Mouse (Mus musculus) heart, postnatal 0 days (tissue): Measurements from ENCODE around the gene Fgd6.

ENCODE experiments used
- CTCF ChIP-seq: IDR thresholded peaks from 2 replicates; pipeline ENCODE4 v1.5.1; 2016; ENCODE audit warnings: antibody characterized with exemption, control low read depth, low read depth
- EP300 ChIP-seq: IDR thresholded peaks from 2 replicates; pipeline ENCODE4 v1.6.1; 2016; ENCODE audit warnings: antibody characterized with exemption, low read depth

- TF ChIP-seq EP300, result no peak
- no peak for TF ChIP-seq CTCF
These were observed 20.7 kb downstream of the Fgd6 start for GRCm38 (mm10) chr10:94056487-94056886.
